10 mouse cellular contexts compared by ENCODE assay signal in the genomic region with DNA sequence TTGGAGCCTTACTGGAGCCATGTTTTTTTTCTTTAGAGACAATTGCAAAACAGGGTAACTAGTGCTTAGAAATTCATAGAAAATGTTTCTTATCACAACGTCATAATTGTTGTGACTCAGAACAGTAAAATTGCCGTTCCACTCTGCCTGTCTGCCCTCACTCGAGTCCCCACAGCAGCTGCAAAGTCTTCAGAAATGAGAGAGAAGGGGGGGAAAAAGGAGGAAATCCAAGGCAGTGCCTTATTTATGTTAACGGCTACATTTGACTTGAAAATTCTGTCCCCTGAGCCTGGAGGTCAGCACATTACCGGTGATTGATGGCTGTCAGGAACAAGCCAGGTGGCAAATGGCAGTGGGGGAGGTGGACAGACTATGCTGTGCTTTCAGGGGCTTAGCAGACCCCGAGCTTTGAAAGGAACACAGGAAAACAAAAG.
DNase-seq lines count a peak whose midpoint lies in the region; ATAC-seq and TF ChIP-seq lines count a peak whose summit lies in the region.
"Had no signal": no experiment of that assay in that cellular context is flagged by ENCODE, and none has a peak within 500 bp of the region (broad histone marks: within the 10 kb centered on the region; RNA-seq: fewer than 3 reads in every experiment).

No protein-coding gene starts in this region.

- H3K4me1 ChIP-seq in kidney, postnatal 0 days (replicated peaks; ENCODE audit: insufficient read depth, low read length): peaks cover 51% of the 10 kb centered on the region
- peaks cover 24% of the 10 kb centered on the region for H3K4me1 ChIP-seq in embryonic facial prominence, embryonic 11.5 days (ENCODE audit: control insufficient read depth, insufficient read depth, low read length)
- peaks cover 82% of the 10 kb centered on the region for H3K4me1 ChIP-seq in hindbrain, embryonic 15.5 days (replicated peaks)
- H3K4me1 ChIP-seq in neural tube, embryonic 11.5 days (ENCODE audit: control insufficient read depth, insufficient read depth, low read length): peaks cover 85% of the 10 kb centered on the region

- no peak overlapping the region for H3K9ac ChIP-seq in kidney, postnatal 0 days (ENCODE audit: low read depth, low read length)
- no peak overlapping the region for H3K9ac ChIP-seq in embryonic facial prominence, embryonic 11.5 days (replicated peaks; ENCODE audit: low read length)
- no peak overlapping the region for H3K9ac ChIP-seq in hindbrain, embryonic 15.5 days
- no peak overlapping the region for H3K9ac ChIP-seq in neural tube, embryonic 11.5 days (ENCODE audit: low read length)
- H3K9ac ChIP-seq: liver, embryonic 12.5 days had no signal

- no peaks in the 10 kb centered on the region for H3K36me3 ChIP-seq in kidney, postnatal 0 days (ENCODE audit: insufficient read depth, low read length)
- no peaks in the 10 kb centered on the region for H3K36me3 ChIP-seq in embryonic facial prominence, embryonic 11.5 days (replicated peaks; ENCODE audit: control insufficient read depth, insufficient read depth, low read depth, low read length)
- H3K36me3 ChIP-seq in hindbrain, embryonic 15.5 days: no peaks in the 10 kb centered on the region
- H3K36me3 ChIP-seq in neural tube, embryonic 11.5 days (ENCODE audit: control insufficient read depth, insufficient read depth, low read length): no peaks in the 10 kb centered on the region; the same call in 1 of the 2 replicates

- no peak overlapping the region for H3K4me2 ChIP-seq in kidney, postnatal 0 days (ENCODE audit: low read length)
- no peak overlapping the region for H3K4me2 ChIP-seq in embryonic facial prominence, embryonic 11.5 days (ENCODE audit: low read depth, low read length)
- no peak overlapping the region for H3K4me2 ChIP-seq in hindbrain, embryonic 15.5 days
- 0 out of 2 replicates have a peak overlapping the region, but pooled peaks have one; percentile 1 for H3K4me2 ChIP-seq in neural tube, embryonic 11.5 days (ENCODE audit: low read depth)
- H3K4me2 ChIP-seq: liver, embryonic 12.5 days had no signal

- 2% methylated on average over 6 of the region's 6 CpGs for WGBS in kidney, postnatal 0 days
- 7% methylated on average over 6 of the region's 6 CpGs for WGBS in embryonic facial prominence, embryonic 11.5 days
- 5% methylated on average over 6 of the region's 6 CpGs for WGBS in hindbrain, embryonic 15.5 days
- 2% methylated on average over 6 of the region's 6 CpGs for WGBS in neural tube, embryonic 11.5 days

- no peaks in the 10 kb centered on the region for H3K27me3 ChIP-seq in kidney, postnatal 0 days (ENCODE audit: insufficient read depth, low read length)
- no peaks in the 10 kb centered on the region for H3K27me3 ChIP-seq in embryonic facial prominence, embryonic 11.5 days (ENCODE audit: control insufficient read depth, insufficient read depth, low read length)
- no peaks in the 10 kb centered on the region for H3K27me3 ChIP-seq in hindbrain, embryonic 15.5 days
- no peaks in the 10 kb centered on the region for H3K27me3 ChIP-seq in neural tube, embryonic 11.5 days (ENCODE audit: control insufficient read depth, insufficient read depth, low read length)
- H3K27me3 ChIP-seq: liver, embryonic 12.5 days had no signal

- TF ChIP-seq CTCF in kidney, postnatal 0 days (IDR thresholded peaks at IDR 0.05; ENCODE audit: low read depth): no peak

- H3K4me3 ChIP-seq in kidney, postnatal 0 days (replicated peaks; ENCODE audit: low read depth, low read length): no peak overlapping the region
- no peak overlapping the region for H3K4me3 ChIP-seq in embryonic facial prominence, embryonic 11.5 days (ENCODE audit: low read depth, low read length)
- H3K4me3 ChIP-seq in hindbrain, embryonic 15.5 days: no peak overlapping the region
- H3K4me3 ChIP-seq in neural tube, embryonic 11.5 days (ENCODE audit: low read depth, low read length): no peak overlapping the region
- H3K4me3 ChIP-seq: liver, embryonic 12.5 days had no signal

- peak overlapping the region; percentile 57; the same call in 1 of the 2 replicates for H3K27ac ChIP-seq in kidney, postnatal 0 days
- H3K27ac ChIP-seq in embryonic facial prominence, embryonic 11.5 days (replicated peaks; ENCODE audit: low read depth, low read length): peak overlapping the region; percentile 5; the same call in 1 of the 2 replicates
- H3K27ac ChIP-seq in hindbrain, embryonic 15.5 days (replicated peaks): peak overlapping the region; percentile 65; the same call in 1 of the 2 replicates
- peak overlapping the region; percentile 76 for H3K27ac ChIP-seq in neural tube, embryonic 11.5 days (ENCODE audit: low read depth, low read length)
- H3K27ac ChIP-seq: liver, embryonic 12.5 days had no signal

- no peak for ATAC-seq in kidney, postnatal 0 days (replicated peaks; ENCODE audit: low FRiP score, low read depth)
- ATAC-seq in embryonic facial prominence, embryonic 11.5 days (replicated peaks; ENCODE audit: insufficient number of reproducible peaks, low FRiP score, low TSS enrichment, low read depth): no peak
- ATAC-seq in hindbrain, embryonic 15.5 days (ENCODE audit: low FRiP score, low read depth): no peak
- ATAC-seq in neural tube, embryonic 11.5 days (ENCODE audit: insufficient read depth, low FRiP score, low TSS enrichment): peak; percentile 79
- ATAC-seq: liver, embryonic 12.5 days had no signal

- peak; percentile 63 for DNase-seq in kidney, postnatal 0 days (ENCODE audit: low spot score)
- DNase-seq in kidney, adult 18-20 months: no peak
- DNase-seq in embryonic facial prominence, embryonic 11.5 days (ENCODE audit: low spot score): peak; percentile 61
- DNase-seq in neural tube, embryonic 11.5 days (ENCODE audit: low spot score): peak; percentile 80
- DNase-seq in thymus, postnatal 14 days: no peak
- DNase-seq in frontal cortex, postnatal 10 days (ENCODE audit: low spot score in 2 of 2): no peak
- DNase-seq in frontal cortex, postnatal 25 days (ENCODE audit: low spot score in 2 of 2): no peak
- DNase-seq: kidney, adult 8-10 months had no signal

- no peaks in the 10 kb centered on the region for H3K9me3 ChIP-seq in kidney, postnatal 0 days (replicated peaks; ENCODE audit: low read length)
- no peaks in the 10 kb centered on the region for H3K9me3 ChIP-seq in embryonic facial prominence, embryonic 11.5 days (replicated peaks; ENCODE audit: control insufficient read depth, low read length)
- H3K9me3 ChIP-seq in hindbrain, embryonic 15.5 days: no peaks in the 10 kb centered on the region
- H3K9me3 ChIP-seq in neural tube, embryonic 11.5 days (ENCODE audit: control insufficient read depth, low read length): no peaks in the 10 kb centered on the region
- H3K9me3 ChIP-seq: liver, embryonic 12.5 days had no signal

Comparison
In these comparisons a context has a peak if more than half of its experiments do, and no peak if none do; other contexts are left out.
1. DNase-seq: peak in kidney, postnatal 0 days (single experiment), embryonic facial prominence, embryonic 11.5 days (single experiment) and neural tube, embryonic 11.5 days (single experiment); none in kidney, adult 18-20 months (single experiment), thymus, postnatal 14 days (single experiment), frontal cortex, postnatal 10 days (0 of 2) and frontal cortex, postnatal 25 days (0 of 2).
2. H3K27ac ChIP-seq: peak in every context shown above with its lines; median percentile 76 in neural tube, embryonic 11.5 days; 65 in hindbrain, embryonic 15.5 days; 57 in kidney, postnatal 0 days; 5 in embryonic facial prominence, embryonic 11.5 days.